In genomic region chr1:167245180-167245641, GRCm38 (mm10) we compare ENCODE assay signal across 10 mouse cellular contexts. TPM values are rescaled to one million over a fixed set of nuclear protein-coding genes. Genes with fewer than 3 reads are reported as not detected.
DNase-seq lines count a peak whose midpoint lies in the region; ATAC-seq lines count a peak whose summit lies in the region.
"Had no signal": no experiment of that assay in that cellular context is flagged by ENCODE, and none has a peak within 500 bp of the region (broad histone marks: within the 10 kb centered on the region; RNA-seq: fewer than 3 reads in every experiment).

No protein-coding gene starts in this region.

- no peak overlapping the region for H3K4me3 ChIP-seq in heart, embryonic 10.5 days
- H3K4me3 ChIP-seq in midbrain, embryonic 16.5 days (ENCODE audit: low read depth, low read length) = no peak overlapping the region

- no peak overlapping the region for H3K9ac ChIP-seq in midbrain, embryonic 16.5 days (ENCODE audit: low read depth, low read length)

- no peaks in the 10 kb centered on the region for H3K27me3 ChIP-seq in heart, embryonic 10.5 days (ENCODE audit: insufficient read depth, poor library complexity, severe bottlenecking)
- no peaks in the 10 kb centered on the region for H3K27me3 ChIP-seq in midbrain, embryonic 16.5 days (ENCODE audit: control insufficient read depth, insufficient read depth, low read depth, low read length)

- ATAC-seq in CD4-positive, CD25-positive, alpha-beta regulatory T cell, adult 4 months = peak; percentile 21
- ATAC-seq in midbrain, embryonic 16.5 days = no peak

- no peak for DNase-seq in heart, embryonic 10.5 days (ENCODE audit: low spot score)
- no peak for DNase-seq in heart, adult 9 months (ENCODE audit: low spot score in 2 of 2)
- DNase-seq in heart, postnatal 10 days = peak; percentile 46 to 48
- DNase-seq in spleen, postnatal 14 days (ENCODE audit: low spot score in 2 of 2) = peak; percentile 17 to 27
- no peak for DNase-seq in right cerebral cortex, postnatal 4 days
- DNase-seq in retina, embryonic 14.5 days (ENCODE audit: low spot score) = no peak
- DNase-seq: right cerebral cortex, postnatal 14 days had no signal

- 49% methylated on average over 9 of the region's 9 CpGs for WGBS in heart, embryonic 10.5 days
- 79% methylated on average over 9 of the region's 9 CpGs for WGBS in midbrain, embryonic 16.5 days

- no peaks in the 10 kb centered on the region for H3K36me3 ChIP-seq in heart, embryonic 10.5 days
- H3K36me3 ChIP-seq in midbrain, embryonic 16.5 days (ENCODE audit: control insufficient read depth, insufficient read depth, low read length) = no peaks in the 10 kb centered on the region

- no peaks in the 10 kb centered on the region for H3K9me3 ChIP-seq in heart, embryonic 10.5 days
- H3K9me3 ChIP-seq in midbrain, embryonic 16.5 days (replicated peaks; ENCODE audit: control insufficient read depth, low read length, poor library complexity, severe bottlenecking) = no peaks in the 10 kb centered on the region

- intact Hi-C loops in heart, postnatal 10 days (cut with DNase I) = no loop called here

- peaks cover 74% of the 10 kb centered on the region for H3K4me1 ChIP-seq in heart, embryonic 10.5 days
- H3K4me1 ChIP-seq in midbrain, embryonic 16.5 days (ENCODE audit: control insufficient read depth, insufficient read depth, low read length) = peaks cover 15% of the 10 kb centered on the region

- no peak overlapping the region for H3K4me2 ChIP-seq in midbrain, embryonic 16.5 days (ENCODE audit: low read length)

- H3K27ac ChIP-seq in heart, embryonic 10.5 days = 0 out of 2 replicates have a peak overlapping the region, but pooled peaks have one; percentile 13
- H3K27ac ChIP-seq in midbrain, embryonic 16.5 days (ENCODE audit: low read length) = no peak overlapping the region
- H3K27ac ChIP-seq: kidney, postnatal 0 days had no signal

RNA-seq across cellular contexts. Expression of gene Uck2, which starts 39.9 kb away (rescaled TPM):
- polyA plus RNA-seq in heart, embryonic 10.5 days (2016; fragmentation: Nextera tagmentation; extraction: Ambion mirVana) = 80.6 and 114 TPM in 2 replicates
- polyA plus RNA-seq in CD4-positive, CD25-positive, alpha-beta regulatory T cell, adult 4 months (2017; shearing (Covaris generic)) = 10 to 100 TPM; 24.0 to 35.0 TPM
- total RNA-seq in heart, postnatal 10 days (2021) = 10 to 100 TPM; 55.1 to 56.9 TPM
- 48.9 and 52.3 TPM in 2 replicates for polyA plus RNA-seq in midbrain, embryonic 16.5 days (2015; fragmentation: Nextera tagmentation; extraction: Ambion mirVana)

Comparison
In these comparisons a context has a peak if more than half of its experiments do, and no peak if none do; other contexts are left out.
1. DNase-seq: peak in heart, postnatal 10 days (2 of 2) and spleen, postnatal 14 days (2 of 2); none in heart, embryonic 10.5 days (single experiment), heart, adult 9 months (0 of 2), right cerebral cortex, postnatal 4 days (single experiment) and retina, embryonic 14.5 days (single experiment).